Mouse (Mus musculus) kidney, embryonic 14.5 days (tissue): ENCODE measurements around the gene Btbd2. TPM values are rescaled to one million over a fixed set of nuclear protein-coding genes. Genes with fewer than 3 reads are reported as not detected.

ENCODE experiments used
- ATAC-seq: fragments of 200-750 bp; cut with Nextera tagmentation; 2 replicates; pipeline ENCODE4 v1.8.0; 2017; ENCODE audit warnings: moderate number of reproducible peaks, mild to moderate bottlenecking, moderate TSS enrichment, moderate library complexity; ENCODE audit not compliant: low FRiP score, low TSS enrichment
- H3K27ac ChIP-seq: fragments of 300-500 bp; sonication (generic); 2 replicates; pipeline ENCODE4 v1.5.1; 2014; ENCODE audit warnings: low read depth, mild to moderate bottlenecking, low read length, moderate library complexity, mixed read lengths
- H3K27me3 ChIP-seq: fragments of 300-500 bp; sonication (generic); 2 replicates; pipeline ENCODE4 v1.6.1; 2014; ENCODE audit warnings: mild to moderate bottlenecking, low read length; ENCODE audit not compliant: control insufficient read depth, insufficient read depth
- H3K36me3 ChIP-seq: fragments of 300-500 bp; sonication (generic); 2 replicates; pipeline ENCODE4 v1.6.1; 2014; ENCODE audit warnings: low read length, mixed read lengths; ENCODE audit not compliant: control insufficient read depth, insufficient read depth
- H3K4me1 ChIP-seq: fragments of 300-500 bp; sonication (generic); 2 replicates; pipeline ENCODE4 v1.6.1; 2014; ENCODE audit warnings: low read length, mixed read lengths; ENCODE audit not compliant: control insufficient read depth, insufficient read depth
- H3K4me2 ChIP-seq: fragments of 300-500 bp; sonication (generic); replicated peaks from 2 replicates; pipeline ENCODE4 v1.6.1; 2014; ENCODE audit warnings: low read depth, mild to moderate bottlenecking, low read length
- H3K4me3 ChIP-seq: fragments of 300-500 bp; sonication (generic); 2 replicates; pipeline ENCODE4 v1.5.1; 2014; ENCODE audit warnings: mild to moderate bottlenecking, low read length
- H3K9ac ChIP-seq: fragments of 300-500 bp; sonication (generic); 2 replicates; pipeline ENCODE4 v1.6.1; 2014; ENCODE audit warnings: low read depth, mild to moderate bottlenecking, low read length, moderate library complexity
- H3K9me3 ChIP-seq: fragments of 300-500 bp; sonication (generic); 2 replicates; pipeline ENCODE4 v1.6.1; 2016; ENCODE audit warnings: low read length; ENCODE audit not compliant: control insufficient read depth
- WGBS: fragments of 180-500 bp; shearing (Covaris S2); extraction: QIAGEN DNeasy Blood & Tissue Kit; methylation state at CpG from one replicate; pipeline ENCODE4 v1.1.7; 2014; 5-methylcytosine and 5-hydroxymethylcytosine counted together
- polyA plus RNA-seq: library from polyadenylated mRNA; unstranded; fragments of >200 nt; fragmentation: Nextera tagmentation; extraction: Ambion mirVana; gene quantifications from 2 replicates; pipeline ENCODE4 v1.2.1, GENCODE M21; 2014

Gene Btbd2
- polyA plus RNA-seq, 1 experiment from 2014 or later: 80.2 TPM

DNA sequence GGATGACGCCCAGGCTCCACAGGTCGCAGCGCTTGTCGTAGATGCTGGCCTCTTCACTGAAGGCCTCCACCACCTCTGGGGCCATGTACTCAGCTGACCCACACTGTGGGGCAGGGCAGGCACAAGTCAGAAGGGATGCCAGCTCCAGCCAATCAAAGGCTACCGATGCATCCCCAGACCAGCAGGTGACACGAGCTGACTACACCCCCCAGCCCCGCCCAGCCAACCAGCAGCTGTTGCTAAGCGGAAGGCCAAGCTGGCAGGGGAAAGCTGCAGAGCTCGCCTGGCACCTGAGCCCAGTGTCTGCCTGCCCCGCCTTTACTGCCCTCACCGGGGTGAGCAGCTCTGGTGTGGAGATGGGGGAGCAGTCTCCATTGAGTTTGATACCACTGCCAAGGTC, 11.7 kb upstream of the Btbd2 start:
- Histone ChIP-seq H3K4me1 (peaks cover 37% of the 10 kb centered on the region), H3K27me3 (no peaks in the 10 kb centered on the region), H3K36me3 (peaks cover 76% of the 10 kb centered on the region), H3K4me3 (no peak overlapping the region), H3K4me2 (no peak overlapping the region), H3K9ac (no peak overlapping the region), H3K27ac (no peak overlapping the region), H3K9me3 (no peaks in the 10 kb centered on the region)
- 88% methylated on average over 11 of the region's 11 CpGs for WGBS
- ATAC-seq: no peak

DNA sequence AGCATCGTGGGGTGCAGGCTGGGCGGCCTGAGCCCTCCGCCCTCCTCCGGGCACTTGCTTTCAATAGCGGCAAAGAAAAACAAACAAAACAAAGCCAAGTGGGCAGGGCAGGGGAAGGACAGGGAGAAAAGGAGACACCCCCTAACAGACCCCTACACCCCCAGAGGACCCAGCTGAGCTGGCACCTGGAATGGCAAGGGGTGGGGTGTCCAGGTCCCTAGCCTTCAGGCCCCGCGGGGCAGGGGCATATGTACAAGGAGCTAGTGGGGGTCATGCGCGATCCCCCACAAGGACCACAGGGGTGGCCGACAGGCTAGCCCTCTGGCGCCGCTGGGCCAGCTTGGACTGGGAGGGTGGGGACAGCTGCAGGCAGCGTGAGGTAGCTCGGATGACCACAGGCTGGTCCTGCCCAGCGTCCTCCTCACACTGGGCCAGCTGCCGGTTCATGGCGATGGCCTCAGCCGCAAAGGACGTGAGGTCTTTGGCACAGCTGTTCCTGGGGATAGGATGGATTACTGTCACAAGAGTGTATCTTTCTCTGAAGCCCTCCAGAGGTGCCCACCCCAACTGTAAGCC, 10.1 kb upstream of the Btbd2 start:
- Histone ChIP-seq H3K27ac (no peak overlapping the region), H3K9ac (no peak overlapping the region), H3K4me2 (no peak overlapping the region), H3K9me3 (no peaks in the 10 kb centered on the region), H3K27me3 (no peaks in the 10 kb centered on the region), H3K36me3 (peaks cover 61% of the 10 kb centered on the region), H3K4me3 (no peak overlapping the region), H3K4me1 (peaks cover 36% of the 10 kb centered on the region)
- 77% methylated on average over 19 of the region's 19 CpGs for WGBS
- ATAC-seq: no peak

- Histone ChIP-seq H3K4me3 (no peak overlapping the region), H3K9me3 (no peaks in the 10 kb centered on the region), H3K4me1 (peaks cover 36% of the 10 kb centered on the region), H3K27me3 (no peaks in the 10 kb centered on the region), H3K4me2 (no peak overlapping the region), H3K27ac (0 out of 2 replicates have a peak overlapping the region, but pooled peaks have one; percentile 18), H3K36me3 (peaks cover 54% of the 10 kb centered on the region), H3K9ac (no peak overlapping the region)
- 67% methylated on average over 10 of the region's 10 CpGs for WGBS
- no peak for ATAC-seq
Measured at GRCm38 (mm10) chr10:80665981-80666733, 9.3 kb upstream of the Btbd2 start.

DNA sequence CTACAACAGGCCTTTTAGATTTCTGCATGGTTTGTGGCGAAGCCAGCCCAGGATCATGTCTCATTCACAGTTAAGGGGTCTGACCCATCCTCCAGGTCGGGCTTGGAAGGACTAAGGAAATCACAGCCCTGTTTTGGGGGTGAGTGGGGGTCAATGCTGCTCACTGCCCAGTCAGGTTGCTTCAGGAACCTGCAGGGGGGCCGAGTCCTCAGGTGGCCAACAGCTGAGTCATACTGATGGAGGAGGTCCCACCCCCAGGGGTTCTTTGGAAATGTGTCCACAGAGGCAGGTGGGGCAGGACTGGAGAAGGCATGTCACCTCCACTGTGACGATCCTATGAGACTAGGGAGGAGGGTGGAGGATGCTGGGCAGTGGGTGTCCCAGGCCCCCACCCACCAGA, 8.6 kb upstream of the Btbd2 start:
- no peak overlapping the region for H3K9ac ChIP-seq
- no peaks in the 10 kb centered on the region for H3K27me3 ChIP-seq
- ATAC-seq: no peak
- H3K4me3 ChIP-seq: no peak overlapping the region
- H3K9me3 ChIP-seq: no peaks in the 10 kb centered on the region
- H3K36me3 ChIP-seq: peaks cover 47% of the 10 kb centered on the region
- H3K4me2 ChIP-seq: no peak overlapping the region
- peaks cover 36% of the 10 kb centered on the region for H3K4me1 ChIP-seq
- 52% methylated on average over 4 of the region's 4 CpGs for WGBS
- H3K27ac ChIP-seq: peak overlapping the region; percentile 18; the same call in 1 of the 2 replicates

DNA sequence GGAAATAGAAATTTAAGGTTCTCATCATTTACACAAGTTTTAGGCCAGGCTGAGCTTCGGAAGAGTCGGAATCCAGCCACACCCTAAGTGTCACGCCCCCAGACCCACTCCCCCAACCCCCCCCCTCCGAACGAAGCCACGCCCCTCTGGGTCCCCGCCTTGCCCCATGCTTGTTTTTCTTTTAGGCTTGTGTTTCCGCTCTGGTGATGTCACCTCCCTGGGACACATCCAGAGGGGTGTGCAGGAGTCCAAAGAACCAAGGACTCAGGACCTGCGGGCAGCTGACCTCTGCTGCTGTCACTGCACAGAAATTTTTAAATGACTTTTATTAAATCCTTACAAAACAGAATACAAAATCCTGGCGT, 8.1 kb upstream of the Btbd2 start:
- Histone ChIP-seq H3K9me3 (no peaks in the 10 kb centered on the region), H3K4me3 (no peak overlapping the region), H3K36me3 (peaks cover 42% of the 10 kb centered on the region), H3K4me1 (peaks cover 36% of the 10 kb centered on the region), H3K4me2 (peak overlapping the region; percentile 31; the same call in 1 of the 2 replicates), H3K9ac (peak overlapping the region; percentile 42; the same call in 1 of the 2 replicates), H3K27me3 (no peaks in the 10 kb centered on the region), H3K27ac (peak overlapping the region; percentile 81)
- WGBS: 6% methylated on average over 10 of the region's 10 CpGs
- ATAC-seq: peak; percentile 54

DNA sequence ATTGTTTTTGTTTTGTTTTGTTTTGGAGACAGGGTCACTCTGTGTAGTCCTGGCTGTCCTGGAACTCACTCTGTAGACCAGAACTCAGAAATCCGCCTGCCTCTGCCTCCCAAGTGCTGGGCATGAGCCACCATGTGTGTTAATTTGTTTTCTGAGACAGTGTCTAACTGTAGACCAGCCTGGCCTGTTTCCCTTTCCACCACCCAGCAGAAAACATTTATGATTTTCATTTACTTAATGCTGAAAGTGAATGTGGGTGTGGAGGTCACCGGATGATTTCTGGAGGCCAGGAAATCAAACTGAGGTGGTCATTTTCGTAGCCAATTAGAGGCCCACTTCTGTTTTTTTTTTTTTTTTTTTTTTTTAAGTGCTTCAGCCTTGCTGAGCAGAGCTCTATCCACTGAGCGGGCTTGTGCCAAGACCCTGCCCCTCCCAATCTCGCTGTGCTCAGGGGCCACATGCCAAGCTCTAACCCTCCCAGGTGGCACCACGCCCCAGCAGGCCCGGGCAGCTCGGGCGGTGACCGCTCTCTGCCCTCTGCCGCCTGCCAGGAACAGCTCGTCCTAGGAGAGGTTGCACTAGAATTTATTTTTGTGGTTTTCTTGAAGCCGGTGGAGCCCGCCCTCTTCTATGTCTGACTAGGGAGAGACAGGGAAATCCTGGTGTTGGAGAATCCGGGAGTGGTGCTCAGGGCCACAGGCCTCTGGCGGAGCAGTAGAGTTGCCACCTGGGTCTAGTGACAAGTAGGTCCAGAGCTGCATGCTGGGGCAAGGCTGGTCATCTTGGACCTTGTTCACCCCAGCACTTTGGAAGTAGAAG, 7.5 kb upstream of the Btbd2 start:
- ATAC-seq: peak; percentile 48
- Histone ChIP-seq H3K27me3 (no peaks in the 10 kb centered on the region), H3K36me3 (peaks cover 36% of the 10 kb centered on the region), H3K4me1 (peaks cover 36% of the 10 kb centered on the region), H3K4me2 (peak overlapping the region; percentile 31; the same call in 1 of the 2 replicates), H3K9me3 (no peaks in the 10 kb centered on the region), H3K4me3 (no peak overlapping the region), H3K27ac (peak overlapping the region; percentile 81), H3K9ac (peak overlapping the region; percentile 42)
- WGBS: 19% methylated on average over 16 of the region's 16 CpGs

- no peak for ATAC-seq
- Histone ChIP-seq H3K4me2 (0 out of 2 replicates have a peak overlapping the region, but pooled peaks have one; percentile 0), H3K27me3 (no peaks in the 10 kb centered on the region), H3K9me3 (no peaks in the 10 kb centered on the region), H3K27ac (peak overlapping the region; percentile 43; the same call in 1 of the 2 replicates), H3K36me3 (peaks cover 28% of the 10 kb centered on the region), H3K9ac (no peak overlapping the region), H3K4me1 (peaks cover 40% of the 10 kb centered on the region), H3K4me3 (no peak overlapping the region)
- 20% methylated on average over 5 of the region's 5 CpGs for WGBS
Measured at GRCm38 (mm10) chr10:80663485-80664196, 6.8 kb upstream of the Btbd2 start.

- Histone ChIP-seq H3K4me3 (no peak overlapping the region), H3K27me3 (no peaks in the 10 kb centered on the region), H3K4me2 (no peak overlapping the region), H3K27ac (no peak overlapping the region), H3K9me3 (no peaks in the 10 kb centered on the region), H3K4me1 (peaks cover 42% of the 10 kb centered on the region), H3K9ac (no peak overlapping the region), H3K36me3 (peaks cover 4% of the 10 kb centered on the region)
- no peak for ATAC-seq
- 37% methylated on average over 5 of the region's 5 CpGs for WGBS
Measured at GRCm38 (mm10) chr10:80661149-80661548, 4.3 kb upstream of the Btbd2 start.
